Mouse (Mus musculus): ENCODE results near the gene Gm10337.

Gm10337 gene

DNA sequence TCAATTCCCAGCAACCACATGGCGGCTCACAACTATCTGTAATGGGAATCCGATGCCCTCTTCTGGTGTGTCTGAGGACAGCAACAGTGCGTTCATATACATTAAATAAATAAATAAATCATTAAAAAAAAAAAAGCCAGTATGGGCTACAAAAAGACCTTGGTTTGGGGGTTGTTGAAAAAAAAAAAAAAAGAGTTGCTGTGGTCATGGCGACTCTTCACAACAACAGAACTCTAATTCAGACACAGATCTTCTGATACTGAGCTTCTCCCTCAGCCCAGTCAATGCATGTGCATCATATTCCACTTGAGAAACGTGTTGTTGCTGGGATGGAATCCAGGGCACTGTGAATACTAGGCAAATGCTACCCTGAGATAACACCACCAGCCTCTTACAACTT lies 49.1 kb downstream of the Gm10337 start:
- no peak for DNase-seq (ENCODE audit: low spot score in 2 of 2)

Measured in urinary bladder, postnatal 36 days (tissue).